Mouse (Mus musculus): ENCODE measurements around the gene Lurap1. TPM values are rescaled to one million over a fixed set of nuclear protein-coding genes. Genes with fewer than 3 reads are reported as not detected.

The Lurap1 gene
- polyA plus RNA-seq (2016; fragmentation: Nextera tagmentation; extraction: Ambion mirVana) = 0.44 and 0.53 TPM in 2 replicates

DNA sequence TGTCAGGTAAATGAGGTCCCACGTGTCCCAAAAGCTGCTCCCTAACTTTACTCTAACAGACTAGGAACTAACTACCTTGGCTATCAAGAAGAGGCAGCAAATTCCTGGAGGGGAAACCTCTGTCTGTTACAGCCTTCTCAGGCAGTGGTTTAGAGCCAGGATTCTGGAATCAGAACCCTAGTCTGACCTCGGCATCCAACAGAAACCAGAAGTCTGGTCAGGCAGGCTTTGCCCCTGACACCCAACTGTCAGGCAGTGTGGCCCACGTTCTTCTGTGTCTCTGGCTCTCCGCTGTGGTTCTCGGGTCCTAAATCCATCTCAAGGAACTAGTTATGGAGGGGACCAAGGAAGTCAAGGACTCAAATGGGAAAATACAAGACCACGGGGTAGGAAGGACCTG is at the start of gene Lurap1:
TSS of gene Lurap1 (minus strand) at position 101 of the 400 bp plus-strand sequence.
- H3K9ac ChIP-seq = peak within 1 kb of the TSS; percentile 91
- H3K4me3 ChIP-seq = peak within 1 kb of the TSS; percentile 74
- H3K27me3 ChIP-seq (replicated peaks) = no peaks in the 10 kb centered on the region; the same call in 1 of the 2 replicates
- peaks cover 46% of the 10 kb centered on the region for H3K36me3 ChIP-seq
- H3K9me3 ChIP-seq (replicated peaks) = 0 out of 2 replicates have a peak, but pooled peaks cover 3% of the 10 kb centered on the region
- ATAC-seq = no peak
- H3K4me1 ChIP-seq = peaks cover 26% of the 10 kb centered on the region
- 65% methylated on average over 6 of the region's 6 CpGs for WGBS (ENCODE audit: insufficient replicate concordance)
- peak within 1 kb of the TSS; percentile 92 for H3K4me2 ChIP-seq
- peak within 1 kb of the TSS; percentile 84 for H3K27ac ChIP-seq

DNA sequence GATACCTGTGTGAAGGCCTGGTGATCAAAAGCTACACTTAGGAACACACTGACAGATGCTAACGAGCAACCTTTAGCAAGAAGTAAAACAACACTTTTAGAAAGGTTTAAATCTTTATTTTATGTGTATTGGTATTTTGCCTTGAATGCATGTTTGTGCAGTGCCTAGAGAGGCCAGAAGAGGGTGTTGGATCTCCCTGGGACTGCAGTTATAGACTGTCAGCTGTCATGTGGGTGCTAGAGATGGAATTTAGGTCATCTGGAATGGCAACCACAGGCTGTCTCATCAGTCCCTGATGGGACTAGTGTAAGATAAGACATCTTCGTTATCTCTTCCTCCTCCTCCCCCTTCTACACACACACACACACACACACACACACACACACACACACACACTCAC is 47.3 kb upstream of the Lurap1 start:
- ATAC-seq = no peak
- Histone ChIP-seq H3K4me1 (peaks cover 19% of the 10 kb centered on the region), H3K27me3 (replicated peaks) (no peaks in the 10 kb centered on the region), H3K9ac (no peak overlapping the region), H3K27ac (no peak overlapping the region), H3K4me3 (no peak overlapping the region), H3K4me2 (no peak overlapping the region), H3K36me3 (no peaks in the 10 kb centered on the region), H3K9me3 (replicated peaks) (no peaks in the 10 kb centered on the region)
- WGBS (ENCODE audit: insufficient replicate concordance) = 45% methylated on average over 2 of the region's 2 CpGs

DNA sequence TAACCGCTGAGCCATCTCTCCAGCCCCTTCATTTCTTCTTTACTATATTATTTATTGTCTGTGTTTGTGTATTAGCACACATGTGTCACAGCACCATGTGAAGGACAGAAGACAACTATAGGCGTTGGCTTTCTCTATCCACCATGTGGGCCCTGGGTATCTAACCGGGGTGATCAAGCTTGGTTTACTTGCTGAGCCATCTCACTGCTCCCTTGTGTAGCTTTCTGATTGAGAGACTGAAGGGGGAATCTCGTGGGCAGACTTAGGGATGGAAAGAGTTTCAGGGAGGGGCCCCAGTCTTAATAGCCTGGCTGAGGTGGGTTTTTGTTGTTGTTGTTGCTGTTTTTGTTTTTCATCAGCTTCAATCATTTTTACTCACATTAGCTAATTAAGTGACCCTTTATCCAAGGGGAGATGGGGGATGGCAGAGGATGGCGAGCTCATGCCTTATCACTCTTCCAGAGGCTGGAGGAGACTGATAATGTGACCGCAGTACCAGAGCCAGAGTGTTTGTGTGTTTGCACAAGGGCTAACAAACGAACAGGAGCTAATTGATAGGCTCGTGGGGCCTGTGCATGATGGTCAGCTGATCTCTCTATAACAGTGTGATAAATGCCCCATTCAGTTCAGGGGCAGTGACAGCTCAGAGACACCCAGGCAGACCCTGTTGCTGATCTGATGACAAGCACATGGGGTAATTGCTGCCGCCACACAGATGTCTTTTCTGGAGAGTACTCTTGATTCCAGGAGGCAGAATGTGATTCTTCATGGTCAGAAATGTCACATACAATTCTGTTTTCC is 42.6 kb upstream of the Lurap1 start:
- no peaks in the 10 kb centered on the region for H3K27me3 ChIP-seq (replicated peaks)
- H3K36me3 ChIP-seq = no peaks in the 10 kb centered on the region
- H3K27ac ChIP-seq = peak overlapping the region; percentile 91
- peaks cover 31% of the 10 kb centered on the region for H3K4me1 ChIP-seq
- H3K4me3 ChIP-seq = no peak overlapping the region
- WGBS (ENCODE audit: insufficient replicate concordance) = 22% methylated on average over 9 of the region's 9 CpGs
- ATAC-seq = peak; percentile 98
- peak overlapping the region; percentile 55 for H3K4me2 ChIP-seq
- no peaks in the 10 kb centered on the region for H3K9me3 ChIP-seq (replicated peaks)
- H3K9ac ChIP-seq = peak overlapping the region; percentile 37

GRCm38 (mm10) chr4:116192286-116192835 is 41.2 kb upstream of the Lurap1 start:
- Histone ChIP-seq H3K36me3 (no peaks in the 10 kb centered on the region), H3K27me3 (replicated peaks) (no peaks in the 10 kb centered on the region), H3K9me3 (replicated peaks) (no peaks in the 10 kb centered on the region), H3K27ac (0 out of 2 replicates have a peak overlapping the region, but pooled peaks have one; percentile 40), H3K4me2 (no peak overlapping the region), H3K4me3 (no peak overlapping the region), H3K9ac (no peak overlapping the region), H3K4me1 (peaks cover 31% of the 10 kb centered on the region)
- 45% methylated on average over 4 of the region's 4 CpGs for WGBS (ENCODE audit: insufficient replicate concordance)
- ATAC-seq = no peak

DNA sequence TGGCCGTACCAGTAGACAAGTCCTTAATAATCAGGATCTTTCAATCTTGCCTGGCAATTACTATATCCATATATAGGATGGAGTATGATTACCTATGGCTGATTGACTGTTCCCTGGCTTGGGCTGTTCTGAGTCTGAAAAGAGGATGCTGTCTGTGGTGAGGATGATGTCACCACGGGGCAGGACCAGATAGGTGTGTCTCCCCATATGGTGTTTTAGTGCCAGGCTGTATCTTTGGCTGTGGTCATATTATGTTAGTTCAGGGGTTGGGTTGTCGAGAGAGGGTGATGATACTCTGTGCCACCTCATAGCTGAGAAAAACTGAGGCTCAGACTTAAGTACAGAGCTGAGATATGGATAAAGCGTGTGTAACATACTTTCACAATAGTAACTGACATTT is 33.9 kb upstream of the Lurap1 start:
- H3K4me2 ChIP-seq = no peak overlapping the region
- H3K9me3 ChIP-seq (replicated peaks) = no peaks in the 10 kb centered on the region
- H3K36me3 ChIP-seq = no peaks in the 10 kb centered on the region
- H3K4me3 ChIP-seq = no peak overlapping the region
- H3K27me3 ChIP-seq (replicated peaks) = peaks cover 47% of the 10 kb centered on the region
- no peak for ATAC-seq
- peaks cover 3% of the 10 kb centered on the region; the same call in 1 of the 2 replicates for H3K4me1 ChIP-seq
- WGBS (ENCODE audit: insufficient replicate concordance) = 65% methylated on average over 4 of the region's 4 CpGs
- no peak overlapping the region for H3K9ac ChIP-seq
- H3K27ac ChIP-seq = no peak overlapping the region

DNA sequence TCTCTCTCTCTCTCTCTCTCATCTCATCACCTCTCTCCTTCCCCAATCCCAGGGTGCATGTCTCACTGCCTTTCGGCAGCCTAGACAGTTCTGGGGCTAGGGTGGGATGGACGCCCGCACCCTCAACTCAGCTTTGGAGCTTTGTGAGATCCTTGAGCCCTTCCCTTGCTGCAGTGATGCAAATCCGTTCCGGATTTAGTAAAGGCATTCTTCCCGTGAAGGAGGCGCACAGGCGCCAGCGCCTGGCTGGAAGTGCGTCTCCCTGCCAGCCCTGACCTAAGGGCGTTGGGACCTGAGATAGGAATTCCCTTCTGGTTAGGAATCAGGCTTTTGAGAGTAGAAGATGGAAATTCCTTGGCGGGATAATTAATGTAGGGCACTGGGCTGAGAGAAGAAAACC is 31.6 kb upstream of the Lurap1 start:
- ATAC-seq = no peak
- 16% methylated on average over 12 of the region's 12 CpGs for WGBS (ENCODE audit: insufficient replicate concordance)
- Histone ChIP-seq H3K9ac (no peak overlapping the region), H3K27ac (no peak overlapping the region), H3K4me3 (no peak overlapping the region), H3K27me3 (replicated peaks) (peaks cover 54% of the 10 kb centered on the region), H3K9me3 (replicated peaks) (no peaks in the 10 kb centered on the region), H3K4me2 (no peak overlapping the region), H3K4me1 (peaks cover 3% of the 10 kb centered on the region; the same call in 1 of the 2 replicates), H3K36me3 (no peaks in the 10 kb centered on the region)

- no peak overlapping the region for H3K9ac ChIP-seq
- H3K36me3 ChIP-seq = no peaks in the 10 kb centered on the region
- 54% methylated on average over 3 of the region's 3 CpGs for WGBS (ENCODE audit: insufficient replicate concordance)
- H3K4me1 ChIP-seq = peaks cover 3% of the 10 kb centered on the region; the same call in 1 of the 2 replicates
- no peaks in the 10 kb centered on the region for H3K9me3 ChIP-seq (replicated peaks)
- no peak overlapping the region for H3K27ac ChIP-seq
- no peak overlapping the region for H3K4me3 ChIP-seq
- H3K27me3 ChIP-seq (replicated peaks) = peaks cover 59% of the 10 kb centered on the region
- H3K4me2 ChIP-seq = no peak overlapping the region
- ATAC-seq = no peak
Measured at GRCm38 (mm10) chr4:116182079-116182478, 30.9 kb upstream of the Lurap1 start.

GRCm38 (mm10) chr4:116177140-116177539 is 26.0 kb upstream of the Lurap1 start:
- peaks cover 32% of the 10 kb centered on the region for H3K27me3 ChIP-seq (replicated peaks)
- no peaks in the 10 kb centered on the region for H3K36me3 ChIP-seq
- H3K4me1 ChIP-seq = peaks cover 32% of the 10 kb centered on the region
- WGBS (ENCODE audit: insufficient replicate concordance) = 23% methylated on average over 5 of the region's 5 CpGs
- H3K9ac ChIP-seq = no peak overlapping the region
- peak overlapping the region; percentile 16 for H3K4me2 ChIP-seq
- H3K4me3 ChIP-seq = no peak overlapping the region
- peak; percentile 28; the same call in 1 of the 2 replicates for ATAC-seq
- peak overlapping the region; percentile 39; the same call in 1 of the 2 replicates for H3K27ac ChIP-seq
- no peaks in the 10 kb centered on the region for H3K9me3 ChIP-seq (replicated peaks)

- H3K9me3 ChIP-seq (replicated peaks) = no peaks in the 10 kb centered on the region
- peaks cover 29% of the 10 kb centered on the region for H3K4me1 ChIP-seq
- H3K27me3 ChIP-seq (replicated peaks) = peaks cover 26% of the 10 kb centered on the region
- H3K9ac ChIP-seq = no peak overlapping the region
- peak overlapping the region; percentile 65 for H3K27ac ChIP-seq
- H3K4me2 ChIP-seq = peak overlapping the region; percentile 44
- 0 out of 2 replicates have a peak overlapping the region, but pooled peaks have one; percentile 2 for H3K4me3 ChIP-seq
- 10% methylated on average over 10 of the region's 10 CpGs for WGBS (ENCODE audit: insufficient replicate concordance)
- H3K36me3 ChIP-seq = no peaks in the 10 kb centered on the region
- ATAC-seq = peak; percentile 30; the same call in 1 of the 2 replicates
Measured at GRCm38 (mm10) chr4:116176543-116176988, 25.4 kb upstream of the Lurap1 start.

- H3K9me3 ChIP-seq (replicated peaks) = no peaks in the 10 kb centered on the region
- H3K4me2 ChIP-seq = peak overlapping the region; percentile 44
- H3K9ac ChIP-seq = no peak overlapping the region
- H3K27me3 ChIP-seq (replicated peaks) = peaks cover 21% of the 10 kb centered on the region
- no peak overlapping the region for H3K4me3 ChIP-seq
- ATAC-seq = peak; percentile 86
- peak overlapping the region; percentile 65 for H3K27ac ChIP-seq
- H3K36me3 ChIP-seq = no peaks in the 10 kb centered on the region
- 19% methylated on average over 7 of the region's 7 CpGs for WGBS (ENCODE audit: insufficient replicate concordance)
- H3K4me1 ChIP-seq = peaks cover 29% of the 10 kb centered on the region
Measured at GRCm38 (mm10) chr4:116175711-116176542, 24.8 kb upstream of the Lurap1 start.

DNA sequence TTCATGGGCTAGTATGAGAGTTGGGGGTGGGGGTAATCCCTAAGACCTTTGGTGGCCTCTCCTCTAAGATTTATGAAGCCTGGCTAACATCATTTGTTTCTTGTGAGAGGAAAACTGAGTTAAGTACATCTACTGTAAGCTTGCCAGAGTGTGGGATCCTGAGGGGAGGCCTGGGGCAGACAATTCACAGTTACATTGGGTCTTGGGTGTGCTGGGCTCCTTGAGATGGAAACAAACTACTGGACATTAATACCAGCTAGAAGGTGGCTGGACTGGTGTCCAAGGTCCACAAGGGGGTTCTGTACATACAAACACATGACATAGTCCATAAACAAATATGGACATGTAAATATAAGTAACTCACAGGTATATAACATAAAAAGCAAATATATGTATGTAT is 24.0 kb upstream of the Lurap1 start:
- H3K27me3 ChIP-seq (replicated peaks) = peaks cover 20% of the 10 kb centered on the region
- ATAC-seq = no peak
- no peaks in the 10 kb centered on the region for H3K9me3 ChIP-seq (replicated peaks)
- H3K36me3 ChIP-seq = no peaks in the 10 kb centered on the region
- no peak overlapping the region for H3K4me3 ChIP-seq
- 0 out of 2 replicates have a peak overlapping the region, but pooled peaks have one; percentile 8 for H3K27ac ChIP-seq
- peaks cover 29% of the 10 kb centered on the region for H3K4me1 ChIP-seq
- H3K9ac ChIP-seq = no peak overlapping the region
- H3K4me2 ChIP-seq = peak overlapping the region; percentile 44; the same call in 1 of the 2 replicates
